Mouse (Mus musculus) gastrocnemius, adult 8-10 months (tissue): Measurements from ENCODE around the gene Foxo3. TPM values are rescaled to one million over a fixed set of nuclear protein-coding genes. Genes with fewer than 3 reads are reported as not detected.

Source experiments
- DNase-seq, 2 experiments: peaks; one replicate each; pipeline ENCODE4 v3.0.0; 2022; ENCODE audit warnings: low spot score in 2 of 2
- total RNA-seq, 4 experiments: library from RNA; stranded (reverse); gene quantifications; 2 replicates each; pipeline ENCODE4 v1.2.4; 2022

Foxo3 gene
- total RNA-seq, 4 experiments from 2014 or later = 21.6 to 35.2 (median 25.8) TPM

GRCm38 (mm10) chr10:42230471-42231099 lies 46.0 kb downstream of the Foxo3 start:
- DNase-seq = no peak

GRCm38 (mm10) chr10:42227751-42228241 lies 48.8 kb downstream of the Foxo3 start:
- peak; percentile 32 to 51 for DNase-seq

GRCm38 (mm10) chr10:42226176-42226575 lies 50.4 kb downstream of the Foxo3 start:
- no peak for DNase-seq

- DNase-seq = no peak
These were observed 51.2 kb downstream of the Foxo3 start for GRCm38 (mm10) chr10:42225184-42225935.

- no peak for DNase-seq
These were observed 54.6 kb downstream of the Foxo3 start for GRCm38 (mm10) chr10:42221996-42222395.

GRCm38 (mm10) chr10:42221136-42221891 lies 55.2 kb downstream of the Foxo3 start:
- DNase-seq = no peak

GRCm38 (mm10) chr10:42220418-42220952 lies 56.1 kb downstream of the Foxo3 start:
- no peak for DNase-seq

GRCm38 (mm10) chr10:42211407-42211806 lies 65.1 kb downstream of the Foxo3 start:
- no peak for DNase-seq

GRCm38 (mm10) chr10:42210641-42211040 lies 65.9 kb downstream of the Foxo3 start:
- DNase-seq = no peak

- no peak for DNase-seq
These were observed 66.7 kb downstream of the Foxo3 start for GRCm38 (mm10) chr10:42209809-42210208.

- no peak for DNase-seq
These were observed 68.9 kb downstream of the Foxo3 start for GRCm38 (mm10) chr10:42207612-42208011.

GRCm38 (mm10) chr10:42204768-42205412 lies 71.7 kb downstream of the Foxo3 start:
- peak; percentile 62 for DNase-seq

GRCm38 (mm10) chr10:42203321-42204155 lies 73.0 kb downstream of the Foxo3 start:
- DNase-seq = no peak

GRCm38 (mm10) chr10:42202561-42202960 lies 74.0 kb downstream of the Foxo3 start:
- DNase-seq = no peak

- no peak for DNase-seq
These were observed 77.1 kb downstream of the Foxo3 start for GRCm38 (mm10) chr10:42199472-42199871.

- no peak for DNase-seq
These were observed 77.9 kb downstream of the Foxo3 start for GRCm38 (mm10) chr10:42198682-42199081.

GRCm38 (mm10) chr10:42194784-42195183 lies 81.8 kb downstream of the Foxo3 start:
- no peak for DNase-seq

- no peak for DNase-seq
These were observed 82.6 kb downstream of the Foxo3 start for GRCm38 (mm10) chr10:42193981-42194380.

GRCm38 (mm10) chr10:42192951-42193350 lies 83.6 kb downstream of the Foxo3 start:
- DNase-seq = no peak
